Mouse (Mus musculus): ENCODE measurements at regions not wholly inside any gene's neighbourhood (a gene's known extent, or its start where the extent isn't known, plus 50 kb on each side); places are given as distances from the start of the nearest gene placed in this dataset.

GRCm38 (mm10) chr4:127736151-127736550, 234.6 kb downstream of the CK137956 start:
- Histone ChIP-seq H3K79me2 (replicated peaks; ENCODE audit: control insufficient read depth, extremely low read depth, insufficient read depth, poor library complexity, severe bottlenecking) (no peaks in the 10 kb centered on the region), H3K36me3 (replicated peaks in 1 of 2; ENCODE audit: control insufficient read depth in 1 of 2, insufficient read depth in 1 of 2, low read length in 1 of 2) (no peaks in the 10 kb centered on the region), H3K27me3 (replicated peaks) (no peaks in the 10 kb centered on the region), H3K4me3 (replicated peaks in 1 of 3; ENCODE audit: low read depth in 2 of 3, low read length in 2 of 3, poor library complexity in 1 of 3) (no peak overlapping the region), H3K27ac (ENCODE audit: insufficient read depth, low read depth) (no peak overlapping the region), H3K4me2 (ENCODE audit: insufficient read depth, low read depth, poor library complexity, severe bottlenecking) (no peak overlapping the region), H3K4me1 (ENCODE audit: control insufficient read depth in 1 of 2, insufficient read depth in 2 of 2) (no peaks in the 10 kb centered on the region), H3K9ac (ENCODE audit: insufficient read depth, low read depth) (no peak overlapping the region), H3K9me3 (replicated peaks; ENCODE audit: low read length) (peaks cover 72% of the 10 kb centered on the region)
- DNase-seq (ENCODE audit: extremely low read depth), result no peak
- dilution Hi-C loops (cut with MboI; ENCODE audit: extremely low pct_ligation_motif_present, extremely low pct_unique_long_range_greater_than_20kb, low sequenced_read_pairs), result no loop called here
- in situ Hi-C loops (cut with MboI; ENCODE audit: low pct_ligation_motif_present, low pct_unique_long_range_greater_than_20kb, low sequenced_read_pairs), result no loop called here
- no peak for TF ChIP-seq SMC3 (IDR thresholded peaks at IDR 0.05; ENCODE audit: low read depth, low read length)
- no peak for TF ChIP-seq GABPA (IDR thresholded peaks at IDR 0.05; ENCODE audit: insufficient replicate concordance, low read depth, low read length)
- no peak for TF ChIP-seq POLR2AphosphoS2 (IDR thresholded peaks at IDR 0.05; ENCODE audit: low read depth, low read length)
- no peak for TF ChIP-seq TBP (conservative IDR thresholded peaks at IDR 0.05; ENCODE audit: low read depth, low read length)
- no peak for TF ChIP-seq KAT2A (IDR thresholded peaks at IDR 0.05; ENCODE audit: insufficient replicate concordance, low read length)
- TF ChIP-seq HCFC1 (IDR thresholded peaks at IDR 0.05; ENCODE audit: low read depth, low read length), result no peak
- no peak for TF ChIP-seq NELFE (IDR thresholded peaks at IDR 0.05; ENCODE audit: low read depth, low read length)
- TF ChIP-seq TCF12 (IDR thresholded peaks at IDR 0.05; ENCODE audit: low read depth, low read length), result no peak
- no peak for TF ChIP-seq IRF4 (IDR thresholded peaks at IDR 0.05; ENCODE audit: low read depth, low read length)
- no peak for TF ChIP-seq CHD1 (IDR thresholded peaks at IDR 0.05; ENCODE audit: low read depth, low read length)
- TF ChIP-seq BHLHE40 (IDR thresholded peaks at IDR 0.05; ENCODE audit: low read depth, low read length), result no peak
- TF ChIP-seq CTCF (conservative IDR thresholded peaks at IDR 0.05 in 1 of 2, IDR thresholded peaks at IDR 0.05 in 1 of 2; ENCODE audit: low read depth in 2 of 2, low read length in 2 of 2), result no peak
- TF ChIP-seq ZKSCAN1 (IDR thresholded peaks at IDR 0.05; ENCODE audit: borderline replicate concordance, low read depth, low read length), result no peak
- no peak for TF ChIP-seq MYC (IDR thresholded peaks at IDR 0.05; ENCODE audit: low read depth, low read length)
- TF ChIP-seq MXI1 (IDR thresholded peaks at IDR 0.05; ENCODE audit: low read depth, low read length), result no peak
- TF ChIP-seq RCOR1 (conservative IDR thresholded peaks at IDR 0.05; ENCODE audit: low read depth, low read length), result no peak
- TF ChIP-seq JUN (IDR thresholded peaks at IDR 0.05; ENCODE audit: insufficient read depth, low read depth, low read length), result no peak

GRCm38 (mm10) chr4:127734641-127735040, 236.1 kb downstream of the CK137956 start:
- no peak overlapping the region for H3K4me3 ChIP-seq (replicated peaks in 1 of 3; ENCODE audit: low read depth in 2 of 3, low read length in 2 of 3, poor library complexity in 1 of 3)
- no peaks in the 10 kb centered on the region for H3K36me3 ChIP-seq (replicated peaks in 1 of 2; ENCODE audit: control insufficient read depth in 1 of 2, insufficient read depth in 1 of 2, low read length in 1 of 2)
- peaks cover 69% of the 10 kb centered on the region for H3K9me3 ChIP-seq (replicated peaks; ENCODE audit: low read length)
- H3K4me1 ChIP-seq (ENCODE audit: control insufficient read depth in 1 of 2, insufficient read depth in 2 of 2), result no peaks in the 10 kb centered on the region
- no peak overlapping the region for H3K4me2 ChIP-seq (ENCODE audit: insufficient read depth, low read depth, poor library complexity, severe bottlenecking)
- no peak for DNase-seq (ENCODE audit: extremely low read depth)
- no peaks in the 10 kb centered on the region for H3K27me3 ChIP-seq (replicated peaks)
- no peak overlapping the region for H3K27ac ChIP-seq (ENCODE audit: insufficient read depth, low read depth)
- TF ChIP-seq POLR2A (IDR thresholded peaks at IDR 0.05; ENCODE audit: low read depth, low read length), result no peak
- no peak for TF ChIP-seq SMC3 (IDR thresholded peaks at IDR 0.05; ENCODE audit: low read depth, low read length)
- no peak for TF ChIP-seq CTCF (conservative IDR thresholded peaks at IDR 0.05 in 1 of 2, IDR thresholded peaks at IDR 0.05 in 1 of 2; ENCODE audit: low read depth in 2 of 2, low read length in 2 of 2)
- TF ChIP-seq RCOR1 (conservative IDR thresholded peaks at IDR 0.05; ENCODE audit: low read depth, low read length), result no peak
- no peak for TF ChIP-seq IRF4 (IDR thresholded peaks at IDR 0.05; ENCODE audit: low read depth, low read length)
- TF ChIP-seq UBTF (IDR thresholded peaks at IDR 0.05; ENCODE audit: low read depth, low read length), result no peak
- TF ChIP-seq MEF2A (IDR thresholded peaks at IDR 0.05; ENCODE audit: borderline replicate concordance, low read depth, low read length), result no peak
- no peak for TF ChIP-seq MAFK (IDR thresholded peaks at IDR 0.05; ENCODE audit: insufficient replicate concordance, low read length)
- no peak for TF ChIP-seq NRF1 (IDR thresholded peaks at IDR 0.05; ENCODE audit: low read depth, low read length)
- TF ChIP-seq ZNF384 (IDR thresholded peaks at IDR 0.05; ENCODE audit: low read depth, low read length), result no peak
- dilution Hi-C loops (cut with MboI; ENCODE audit: extremely low pct_ligation_motif_present, extremely low pct_unique_long_range_greater_than_20kb, low sequenced_read_pairs) (no loop called here), in situ Hi-C loops (cut with MboI; ENCODE audit: low pct_ligation_motif_present, low pct_unique_long_range_greater_than_20kb, low sequenced_read_pairs) (no loop called here)
- H3K79me2 ChIP-seq (replicated peaks; ENCODE audit: control insufficient read depth, extremely low read depth, insufficient read depth, poor library complexity, severe bottlenecking), result no peaks in the 10 kb centered on the region
- H3K9ac ChIP-seq (ENCODE audit: insufficient read depth, low read depth), result no peak overlapping the region

All from CH12.LX (cell line).